Mouse (Mus musculus) NIH3T3 (cell line): ENCODE measurements around the gene Tmem168.

Experiments
- DNase-seq: peaks from one replicate; pipeline ENCODE4 v3.0.0-alpha.2; 2012; ENCODE audit warnings: low read depth

The Tmem168 gene

DNA sequence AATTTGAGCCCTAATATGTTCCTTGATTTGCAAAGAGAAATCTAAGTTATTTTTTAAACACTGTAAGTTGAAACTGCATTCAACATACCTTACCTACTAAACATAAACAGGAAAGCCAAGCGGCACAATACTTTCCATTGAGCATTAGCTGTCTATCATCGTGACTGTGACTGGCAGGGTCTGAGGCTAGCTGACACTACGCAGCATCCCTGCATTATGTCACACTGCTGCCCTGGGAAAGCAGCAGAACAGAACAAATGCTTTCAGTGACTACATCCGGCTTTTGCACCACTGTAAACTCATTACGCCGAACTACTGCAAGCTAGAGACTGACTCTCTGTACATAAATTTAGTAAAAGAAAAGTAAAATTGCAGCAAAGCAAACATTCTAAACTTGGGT lies 23.1 kb downstream of the Tmem168 start:
- DNase-seq = no peak

DNA sequence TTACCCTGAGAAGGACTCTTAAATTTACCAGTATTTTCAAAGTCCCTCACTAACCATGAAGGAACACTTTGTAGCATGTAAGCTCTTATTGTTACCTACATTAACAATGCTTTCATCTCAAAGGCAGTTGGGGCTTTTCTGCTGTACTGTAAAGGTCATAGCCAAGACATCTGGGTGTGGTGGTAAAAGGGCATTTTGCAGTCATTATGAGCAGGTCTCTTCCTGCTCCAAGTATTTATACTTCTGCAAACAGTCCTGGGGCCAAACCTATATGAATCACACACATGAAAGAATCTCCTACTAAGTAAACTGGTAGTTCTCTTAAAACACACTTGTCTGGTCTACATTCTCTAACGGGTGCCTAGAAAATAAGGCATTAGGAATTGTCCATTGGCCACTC lies 25.8 kb downstream of the Tmem168 start:
- no peak for DNase-seq

DNA sequence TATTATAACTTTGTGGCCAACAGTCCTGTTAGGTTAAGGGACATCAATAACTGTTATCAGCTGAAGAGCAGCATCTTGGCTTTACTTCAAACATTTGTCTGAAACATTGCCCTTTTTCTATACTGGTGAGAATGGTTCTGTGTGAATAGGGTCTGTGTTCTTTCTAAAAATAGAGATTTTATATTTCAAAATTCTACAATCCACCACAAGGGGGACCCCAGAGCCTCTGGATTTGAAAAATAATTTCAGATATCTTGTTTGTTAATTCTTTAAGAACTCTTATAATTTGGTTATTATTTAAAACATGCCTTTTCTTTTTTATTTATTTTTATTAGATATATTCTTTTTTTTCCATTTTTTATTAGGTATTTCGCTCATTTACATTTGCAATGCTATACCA lies 42.2 kb downstream of the Tmem168 start:
- peak; percentile 61 for DNase-seq

DNA sequence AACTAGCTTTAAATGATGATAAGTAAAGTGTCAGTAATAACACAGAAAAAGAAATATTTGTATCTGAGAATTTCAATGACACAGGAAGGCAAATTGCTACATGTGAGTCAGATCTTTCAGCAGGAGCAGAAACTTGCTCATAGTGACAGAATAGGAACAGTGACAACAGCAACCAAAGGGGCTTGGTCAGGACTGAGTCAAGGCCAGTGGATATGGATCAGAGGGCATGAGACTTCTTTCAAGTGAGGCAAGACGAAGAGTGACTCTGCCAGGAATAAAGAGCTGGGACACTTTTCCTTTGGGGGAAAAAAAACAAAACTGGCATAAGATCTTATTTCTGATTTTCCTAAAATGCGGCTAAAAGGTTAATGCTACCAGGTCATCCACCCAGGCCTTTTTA lies 52.6 kb downstream of the Tmem168 start:
- DNase-seq = no peak

DNA sequence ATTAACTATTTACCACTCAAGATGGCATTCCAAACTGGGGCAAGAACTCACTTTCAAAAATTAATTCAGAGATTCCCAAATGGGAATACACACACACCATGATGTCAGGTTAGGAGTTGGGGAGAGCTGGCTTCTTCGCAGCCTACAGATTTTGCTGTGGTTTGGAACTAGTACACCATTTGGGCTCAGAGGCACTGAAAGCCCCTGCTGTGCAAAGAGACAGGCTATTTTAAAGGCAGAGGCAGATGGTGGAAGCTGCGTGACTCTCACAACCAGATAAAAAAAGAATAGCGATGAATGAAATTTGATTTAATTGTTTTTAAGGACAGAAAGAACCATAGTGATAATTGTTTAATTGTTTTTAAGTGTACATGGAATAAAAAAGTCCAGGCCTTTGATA lies 66.1 kb downstream of the Tmem168 start:
- no peak for DNase-seq

DNA sequence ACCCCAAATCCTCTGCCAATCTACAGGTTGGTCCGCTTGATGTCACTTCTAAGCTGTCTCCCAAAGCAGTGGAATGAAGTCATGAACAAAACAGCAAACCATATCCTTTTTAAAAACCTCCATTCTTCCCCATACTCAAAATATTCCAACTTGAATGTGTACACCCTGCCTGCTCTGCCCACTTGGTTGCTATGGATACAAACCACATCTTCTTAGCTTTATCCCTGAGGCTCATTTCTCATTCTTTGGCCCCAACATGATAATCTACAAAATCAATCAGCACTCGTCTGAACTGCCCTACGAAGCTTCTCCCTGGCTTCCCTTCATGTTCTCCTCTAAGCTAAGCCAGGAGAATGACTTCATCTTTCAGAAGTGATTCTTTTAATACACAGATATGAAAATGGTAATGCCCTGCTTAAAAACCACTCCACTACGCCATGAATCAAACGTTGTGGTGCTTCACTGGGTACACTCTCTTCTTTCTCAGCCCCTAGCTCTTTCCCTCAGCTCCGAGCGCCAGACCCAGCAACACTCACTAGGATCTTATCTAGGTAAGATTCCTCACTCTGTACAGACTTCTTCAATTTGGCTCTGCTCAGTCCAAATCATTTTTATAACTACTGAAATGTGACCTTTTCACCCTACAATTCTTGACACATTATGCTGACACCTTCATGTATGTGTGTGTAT lies 70.5 kb downstream of the Tmem168 start:
- DNase-seq = no peak
